Mouse (Mus musculus): Measurements from ENCODE around the gene Glt28d2.

Glt28d2 gene

DNA sequence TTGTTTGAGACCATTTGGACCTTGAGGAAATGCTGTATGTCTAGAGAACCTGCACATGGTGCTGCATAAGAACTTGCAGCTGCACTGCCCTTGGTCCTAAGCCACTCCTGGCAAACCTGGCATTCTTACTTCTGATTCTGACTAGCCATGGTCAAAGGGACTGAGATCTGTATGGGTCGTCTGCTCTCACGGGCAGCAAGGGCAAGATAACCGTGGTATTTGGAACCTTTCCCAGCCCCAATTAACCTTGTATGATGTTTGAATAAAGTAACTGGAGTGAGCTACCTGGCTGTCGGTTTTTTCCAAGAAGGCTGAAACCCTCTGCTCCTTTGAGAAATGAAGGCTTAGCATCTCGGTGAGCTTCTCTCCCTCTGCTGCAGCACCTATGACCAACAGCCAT lies 8.4 kb downstream of the Glt28d2 start:
- no peak for DNase-seq (ENCODE audit: inconsistent ontology term)

DNA sequence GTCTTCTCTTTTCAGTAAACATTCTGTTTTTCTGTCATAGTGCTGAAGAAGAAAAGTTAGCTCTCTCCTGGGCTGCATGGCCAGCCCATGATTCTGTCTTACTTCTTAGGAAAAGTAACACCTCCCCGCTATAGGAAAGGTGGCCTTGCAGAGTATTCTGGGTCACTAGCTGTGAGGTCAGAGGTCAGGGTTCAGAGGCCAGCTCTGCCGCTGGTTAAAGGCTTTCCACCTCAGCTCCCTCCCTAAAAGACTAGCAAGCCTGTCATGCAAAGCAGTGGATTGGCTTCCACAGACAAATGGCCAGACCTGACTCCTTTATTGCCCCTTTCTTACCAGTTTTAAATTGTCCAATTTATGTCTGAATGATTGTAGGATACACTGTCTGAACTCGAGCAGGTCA lies 23.3 kb downstream of the Glt28d2 start:
- DNase-seq (ENCODE audit: inconsistent ontology term) = no peak

DNA sequence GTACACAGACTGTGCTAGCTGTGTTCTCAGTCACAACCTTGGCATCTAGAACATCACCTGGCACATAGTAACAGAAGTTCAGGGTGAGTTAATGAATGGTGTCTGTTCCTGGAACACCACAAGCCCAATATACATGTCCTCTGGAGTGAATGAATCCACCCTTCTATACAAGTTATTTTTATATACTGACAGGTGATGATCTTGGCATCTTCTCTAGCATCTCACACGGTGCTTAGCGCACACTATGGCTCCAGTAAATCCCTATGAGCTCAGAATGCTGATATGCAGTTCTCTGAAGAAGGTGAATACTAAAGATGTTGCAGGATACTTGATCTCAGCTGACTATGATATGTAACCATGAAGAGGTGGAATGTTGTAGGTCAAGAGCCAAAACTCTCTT lies 24.4 kb downstream of the Glt28d2 start:
- no peak for DNase-seq (ENCODE audit: inconsistent ontology term)

DNA sequence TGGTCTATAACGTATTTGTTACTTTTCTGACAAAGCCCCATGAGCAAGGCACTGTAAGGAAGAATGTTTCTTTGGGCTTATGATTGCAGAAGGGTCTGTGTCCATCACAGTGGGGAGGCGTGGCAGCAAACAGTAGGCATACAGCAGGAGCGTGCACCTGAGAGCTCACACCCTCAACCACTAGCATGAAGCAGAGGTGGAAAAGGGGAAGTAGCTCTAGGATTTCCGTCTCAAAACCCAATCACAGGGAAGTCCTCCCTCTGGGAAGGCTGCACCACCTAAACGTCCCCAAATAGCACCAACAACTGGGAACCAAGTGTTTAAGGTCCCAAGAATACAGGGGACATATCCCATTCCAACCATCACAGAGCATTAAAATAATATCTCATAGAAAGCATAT lies 26.3 kb downstream of the Glt28d2 start:
- DNase-seq (ENCODE audit: inconsistent ontology term) = no peak

DNA sequence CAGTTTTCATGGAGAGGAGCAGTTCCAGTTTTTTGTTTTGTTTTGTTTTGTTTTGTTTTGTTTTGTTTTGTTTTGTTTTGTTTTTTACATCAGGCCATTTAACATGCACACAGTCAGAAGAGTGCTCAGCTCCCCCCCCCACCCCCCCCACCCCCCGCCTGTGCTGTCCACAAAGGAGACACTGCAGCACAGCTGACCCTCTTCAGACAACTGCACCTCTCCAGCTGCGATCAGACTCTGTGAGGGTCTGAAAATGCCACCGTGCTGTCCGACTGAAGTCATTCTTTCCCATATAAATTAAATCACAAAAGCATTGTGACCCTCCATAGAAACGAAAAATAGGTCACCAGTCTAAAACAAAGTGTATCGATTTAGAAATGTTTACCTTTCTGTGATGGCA lies 28.0 kb downstream of the Glt28d2 start:
- no peak for DNase-seq (ENCODE audit: inconsistent ontology term)

DNA sequence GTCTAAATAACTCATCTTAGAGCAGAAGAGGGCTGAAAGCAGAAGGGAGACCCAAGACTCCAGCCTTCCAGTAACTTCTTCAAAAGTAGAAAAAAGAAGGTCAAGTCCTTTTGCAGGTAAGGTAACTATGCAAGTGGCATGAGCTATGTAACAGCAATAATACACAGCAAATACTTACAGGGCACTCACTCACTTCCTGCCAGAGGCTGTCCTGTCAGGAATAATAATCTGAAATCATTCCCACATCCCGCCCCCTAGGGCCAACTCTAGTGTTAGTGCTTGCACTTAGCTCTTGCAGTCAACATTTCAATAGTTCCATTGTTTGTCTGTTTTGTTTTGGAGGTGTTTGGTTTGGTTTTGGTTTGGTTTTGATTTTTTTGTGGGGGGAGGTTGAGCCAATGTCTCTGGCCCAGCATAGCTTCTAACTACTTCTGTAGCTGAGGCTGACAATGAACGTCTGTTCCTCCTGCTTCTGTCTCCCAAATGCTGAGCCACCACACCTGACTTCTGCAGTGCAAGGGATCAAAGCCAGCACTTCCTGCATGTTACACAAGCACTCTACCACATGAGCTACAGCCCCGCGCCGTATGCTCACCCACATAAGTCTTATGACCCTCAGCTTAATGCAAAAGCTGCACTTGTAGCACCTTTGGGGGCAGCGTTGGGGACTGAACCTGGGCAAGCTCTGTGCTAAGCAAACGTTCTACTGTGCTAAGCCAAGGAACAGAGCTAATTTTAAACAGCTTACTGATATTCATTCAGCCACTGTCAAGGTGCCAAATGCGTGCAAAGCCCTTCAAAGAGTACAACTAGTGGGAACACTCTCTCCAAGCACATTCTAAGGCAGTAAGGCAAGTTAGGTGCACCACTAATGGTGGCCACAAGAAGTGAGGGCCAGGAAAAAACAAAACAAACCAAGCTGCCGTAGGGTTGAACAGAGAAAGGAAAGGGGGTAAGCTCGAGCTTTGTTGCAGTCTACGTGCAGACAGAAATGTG lies 28.9 kb downstream of the Glt28d2 start:
- DNase-seq (ENCODE audit: inconsistent ontology term) = peak; percentile 10

DNA sequence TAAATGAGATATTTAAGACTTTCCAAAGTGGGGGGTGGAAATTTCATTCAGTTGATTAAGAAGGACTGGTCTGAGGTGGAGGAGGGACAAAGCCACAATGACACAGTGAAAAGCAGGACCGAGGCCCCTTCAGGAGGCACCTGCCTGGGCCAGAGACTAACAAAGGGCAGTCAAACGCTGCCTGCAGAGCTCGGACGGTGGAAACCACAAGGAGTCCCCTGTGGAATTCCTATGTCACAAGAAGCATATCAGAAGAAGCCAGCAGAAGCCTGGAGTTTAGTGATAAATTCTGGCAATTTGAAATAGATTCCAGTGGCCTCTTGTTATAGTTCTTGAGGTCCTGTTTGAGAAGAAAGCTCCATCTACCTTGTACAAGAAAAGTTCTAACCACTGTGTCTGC lies 30.2 kb downstream of the Glt28d2 start:
- peak; percentile 14 for DNase-seq (ENCODE audit: inconsistent ontology term)

DNA sequence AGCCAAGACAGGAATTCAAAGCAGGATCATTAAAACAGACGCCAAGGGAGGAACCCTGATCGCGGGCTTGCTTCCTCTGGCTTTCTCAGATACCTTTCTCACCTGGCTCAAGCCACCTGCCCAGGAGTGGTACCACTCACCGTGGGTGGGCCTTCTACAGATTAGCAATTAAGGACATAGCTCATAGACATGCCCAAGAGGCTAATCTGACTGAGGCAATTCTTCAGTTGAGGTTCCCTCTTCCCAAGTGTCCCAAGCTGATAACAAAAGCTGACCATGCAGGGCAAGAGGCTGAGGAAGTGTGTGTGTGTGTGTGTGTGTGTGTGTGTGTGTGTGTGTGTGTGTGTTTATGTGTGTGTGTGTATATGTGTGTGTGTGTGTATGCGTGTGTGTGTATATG lies 31.4 kb downstream of the Glt28d2 start:
- DNase-seq (ENCODE audit: inconsistent ontology term) = no peak

DNA sequence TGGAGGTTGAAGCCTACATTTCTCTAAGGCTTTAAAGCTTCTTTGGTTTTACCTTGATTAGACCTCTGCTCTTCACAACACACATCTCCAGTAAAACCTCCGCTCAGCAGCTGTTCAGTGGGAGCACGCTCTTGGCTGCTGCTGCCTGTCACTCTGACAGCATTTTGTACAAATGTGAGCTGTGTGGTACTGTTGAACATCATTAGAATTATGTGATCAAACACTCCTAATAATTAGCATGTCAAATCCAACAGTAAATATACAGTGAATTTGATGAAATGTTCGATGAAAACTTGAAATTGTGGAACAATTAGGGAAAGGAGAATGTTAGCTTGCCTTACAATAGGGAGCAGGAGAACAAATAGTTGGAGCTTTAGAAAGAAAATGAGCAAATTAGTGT lies 32.3 kb downstream of the Glt28d2 start:
- DNase-seq (ENCODE audit: inconsistent ontology term) = no peak

DNA sequence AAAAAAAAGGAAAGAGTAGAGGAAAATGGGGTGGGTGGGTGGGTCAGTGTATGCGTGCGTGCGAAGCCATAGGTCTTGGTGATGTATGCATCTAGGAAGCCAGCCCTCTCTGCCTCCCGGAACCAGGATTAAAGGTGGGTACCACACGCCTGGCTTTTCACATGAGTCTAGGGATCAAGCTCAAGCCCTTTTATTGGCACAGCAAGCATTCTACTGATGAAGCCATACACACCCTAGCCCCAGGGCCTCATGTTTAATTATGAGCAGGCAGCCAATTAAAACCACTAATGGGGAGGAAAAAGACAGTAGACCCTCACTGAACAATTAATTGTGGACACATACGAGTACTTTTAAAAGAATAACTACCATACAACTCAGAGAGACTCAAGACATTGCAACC lies 33.2 kb downstream of the Glt28d2 start:
- DNase-seq (ENCODE audit: inconsistent ontology term) = no peak

DNA sequence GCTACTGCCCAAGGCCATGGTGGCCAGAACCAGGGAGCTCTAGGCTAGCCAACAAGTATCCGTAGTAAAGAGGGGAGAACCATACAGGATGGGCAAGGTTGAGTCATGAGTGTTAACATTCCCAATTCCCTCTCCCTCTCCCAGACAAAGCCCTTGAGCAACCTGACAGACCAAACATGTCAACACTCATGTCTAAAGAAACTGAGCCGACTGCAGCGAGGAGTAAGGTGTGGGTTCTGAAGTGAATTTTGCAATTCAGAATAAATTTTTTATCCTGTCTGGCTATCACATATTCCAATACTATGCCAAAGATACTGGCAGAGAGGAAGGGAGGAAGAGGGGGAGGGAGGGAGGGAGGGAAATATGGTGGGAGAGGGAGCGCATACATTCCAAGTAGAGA lies 33.6 kb downstream of the Glt28d2 start:
- DNase-seq (ENCODE audit: inconsistent ontology term) = no peak

DNA sequence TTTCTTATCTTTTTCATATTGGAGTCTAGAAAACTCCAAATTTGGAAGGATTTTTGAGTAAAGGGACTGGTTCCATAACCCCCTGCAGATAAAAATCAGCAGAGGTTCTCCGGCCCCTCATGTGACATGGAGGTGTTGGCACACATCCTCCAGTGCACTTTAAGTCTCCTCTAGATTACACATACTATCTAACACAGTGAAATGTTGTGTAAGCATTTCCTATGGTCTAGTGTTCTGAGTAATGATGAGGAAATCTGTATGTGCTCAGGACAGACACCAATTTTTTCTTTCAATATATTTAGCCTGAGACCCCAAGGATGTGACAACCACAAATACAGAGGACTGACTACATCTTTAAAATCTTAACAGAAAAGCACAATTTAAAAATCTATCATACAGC lies 37.2 kb downstream of the Glt28d2 start:
- DNase-seq (ENCODE audit: inconsistent ontology term) = no peak

DNA sequence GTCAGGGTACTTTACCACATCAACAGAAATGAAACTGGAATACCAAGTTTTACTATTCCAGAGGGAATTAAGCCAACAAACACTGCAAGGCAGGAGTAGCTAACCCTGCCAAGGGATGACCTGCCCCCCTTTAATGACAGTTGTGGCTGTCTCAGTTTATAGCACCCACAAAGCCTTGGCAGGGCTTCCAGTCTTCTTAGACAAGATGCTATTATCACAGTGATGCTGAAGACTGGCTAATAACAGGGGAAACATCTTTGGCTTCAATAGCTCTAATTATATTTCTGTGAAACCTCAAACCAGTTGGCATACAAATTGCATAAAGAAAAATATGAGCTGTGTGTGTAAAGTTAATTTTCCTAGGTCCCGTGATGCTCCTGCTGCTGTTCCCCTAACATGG lies 41.0 kb downstream of the Glt28d2 start:
- peak; percentile 80 for DNase-seq (ENCODE audit: inconsistent ontology term)

DNA sequence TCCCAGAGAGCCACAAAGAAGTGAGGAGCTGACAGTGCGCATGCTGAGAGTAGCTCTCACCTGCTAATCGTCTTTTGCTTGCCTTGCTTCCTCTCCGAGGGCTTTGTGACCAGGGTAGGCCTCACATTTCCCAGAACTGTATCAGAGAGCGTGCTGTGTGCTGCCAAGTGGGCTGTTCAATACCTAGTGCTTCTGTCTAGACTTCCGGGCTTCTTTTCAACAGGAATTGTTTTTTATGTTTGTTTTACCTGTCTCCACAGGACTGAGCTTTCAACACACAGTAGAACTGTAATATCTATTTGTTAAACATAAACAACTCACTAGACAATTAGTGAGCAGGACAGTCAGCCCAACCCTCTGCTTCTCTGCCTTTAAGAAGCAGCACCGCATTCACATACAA lies 42.0 kb downstream of the Glt28d2 start:
- no peak for DNase-seq (ENCODE audit: inconsistent ontology term)

DNA sequence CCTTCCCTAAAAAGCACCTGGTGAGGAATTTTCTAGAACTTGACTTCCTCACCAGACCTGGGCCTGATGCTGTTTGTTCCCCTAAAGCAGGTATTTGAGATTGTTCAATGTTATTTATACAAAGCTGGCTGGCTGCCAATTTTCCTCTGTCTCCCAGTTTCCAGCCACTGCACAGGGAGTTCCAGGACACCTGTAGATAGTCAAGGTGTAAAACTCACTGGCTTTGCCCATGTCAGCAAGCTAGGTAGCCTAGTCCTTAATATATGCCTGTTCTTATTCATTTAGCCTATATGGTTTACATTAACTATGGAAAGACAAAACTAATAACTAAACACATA lies 44.5 kb downstream of the Glt28d2 start:
- no peak for DNase-seq (ENCODE audit: inconsistent ontology term)

DNA sequence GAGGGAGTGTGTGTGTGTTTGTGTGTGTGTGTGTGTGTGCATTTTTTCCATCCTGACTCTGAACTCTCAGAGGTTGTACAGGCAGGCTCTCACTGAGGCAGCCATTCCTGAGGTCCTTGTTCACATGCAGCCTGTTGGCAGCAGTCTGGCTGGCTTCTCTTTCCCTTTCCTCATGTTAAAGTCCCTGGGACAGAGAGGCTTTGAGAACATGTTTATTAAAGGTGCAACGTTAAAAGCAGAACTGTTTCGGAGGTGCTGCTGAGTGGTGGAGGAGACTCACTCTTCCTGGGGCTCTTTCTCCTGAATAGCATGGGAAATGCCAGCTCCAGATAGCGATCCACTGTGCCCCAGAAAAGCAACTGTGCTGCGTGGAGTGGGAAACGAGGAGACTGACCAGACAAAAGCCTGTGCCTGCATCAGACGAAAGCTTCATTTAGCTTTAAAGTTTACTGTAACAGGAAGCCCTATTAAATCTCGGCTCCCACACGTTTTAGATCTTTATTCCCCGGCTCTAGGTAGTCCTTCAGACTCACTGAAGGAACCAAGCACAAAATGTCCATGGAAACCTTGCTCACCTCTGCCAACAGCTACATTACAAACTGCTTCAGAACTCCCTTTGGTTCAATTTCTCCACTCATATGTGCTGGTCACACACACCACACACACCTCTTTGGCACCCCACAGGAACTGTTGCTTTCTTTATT lies 45.0 kb downstream of the Glt28d2 start:
- DNase-seq (ENCODE audit: inconsistent ontology term) = peak; percentile 54

DNA sequence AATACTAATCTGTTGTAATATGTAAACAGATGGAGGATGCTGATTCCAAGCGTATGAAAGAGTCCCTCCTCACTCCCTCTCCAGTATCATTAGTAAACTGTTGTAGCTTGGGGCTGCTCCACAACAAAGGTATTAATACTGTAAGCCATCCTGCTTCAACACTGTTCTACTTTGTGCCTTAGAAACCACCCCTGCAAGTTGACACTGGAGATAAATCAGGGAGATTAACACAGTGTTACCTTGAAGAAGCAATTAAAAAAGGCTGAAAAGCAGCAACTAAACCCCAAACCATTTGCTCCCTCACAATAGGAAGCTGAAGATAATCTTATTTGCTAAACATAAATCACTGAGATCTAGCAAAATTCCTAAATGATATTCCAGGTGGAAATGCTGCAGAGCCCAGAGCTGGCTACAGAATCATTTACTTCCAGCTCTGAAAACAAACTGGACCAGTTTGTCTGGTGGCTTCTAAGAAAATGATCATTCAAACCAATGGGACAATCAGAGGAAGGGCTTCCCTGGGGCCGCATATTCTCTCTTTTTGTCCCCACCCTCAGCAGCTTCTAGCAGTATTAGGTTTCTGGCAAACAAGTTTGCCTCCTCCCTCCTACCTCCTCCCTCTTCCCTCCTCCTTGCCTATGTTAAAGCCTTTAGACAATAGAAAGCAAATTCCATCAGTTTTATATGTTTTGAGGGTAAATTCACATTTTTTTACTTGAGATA lies 45.7 kb downstream of the Glt28d2 start:
- no peak for DNase-seq (ENCODE audit: inconsistent ontology term)

DNA sequence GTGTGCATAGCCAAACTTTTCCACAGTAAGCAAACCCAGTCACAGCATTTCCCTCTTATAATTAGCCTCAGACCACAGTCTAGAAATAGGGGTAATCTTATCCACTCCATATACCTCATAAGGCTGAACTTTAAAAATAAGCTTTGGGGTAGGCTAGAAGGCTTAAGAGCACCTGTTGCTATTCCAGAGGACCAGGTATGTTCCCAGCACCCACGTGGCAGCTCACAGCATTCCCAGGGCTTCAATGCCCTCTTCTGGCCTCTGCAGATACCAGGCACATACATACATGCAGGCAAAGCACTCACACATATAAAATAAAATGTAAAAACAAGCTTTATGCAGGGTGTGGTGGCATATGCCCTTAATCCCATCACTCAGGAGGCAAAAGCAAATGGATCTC lies 53.7 kb downstream of the Glt28d2 start:
- no peak for DNase-seq (ENCODE audit: inconsistent ontology term)

DNA sequence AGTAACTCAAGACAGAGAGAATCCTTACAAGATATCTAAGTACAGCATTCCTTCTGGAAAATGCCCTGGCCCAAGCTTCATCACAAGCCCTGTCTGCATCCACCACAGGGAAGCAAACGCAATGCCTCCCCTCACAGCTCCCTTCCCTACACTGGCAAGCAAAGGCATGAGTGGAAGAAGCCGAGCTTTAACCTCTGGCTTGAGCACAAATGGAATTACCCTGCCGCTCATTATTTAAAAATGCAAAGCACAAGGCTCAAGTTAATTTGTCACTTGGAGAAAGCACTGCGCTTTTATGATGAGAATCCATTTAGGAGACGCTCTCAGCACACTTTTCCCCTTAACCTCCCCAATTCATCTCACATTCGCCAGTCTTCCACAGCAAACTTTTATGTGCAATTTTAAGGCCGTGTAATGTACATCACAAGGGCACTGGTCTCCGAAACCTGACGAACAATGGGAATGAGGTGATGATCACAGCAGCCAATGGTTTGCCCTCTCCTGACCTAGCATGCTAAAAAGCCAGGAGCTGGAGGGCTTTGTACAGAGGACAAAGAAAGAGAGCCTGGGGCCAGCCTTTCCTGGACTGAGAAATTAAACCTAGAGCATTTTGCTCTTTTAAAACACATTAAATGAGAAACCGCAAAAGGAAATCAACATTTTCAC lies 54.7 kb downstream of the Glt28d2 start:
- peak; percentile 55 for DNase-seq (ENCODE audit: inconsistent ontology term)

DNA sequence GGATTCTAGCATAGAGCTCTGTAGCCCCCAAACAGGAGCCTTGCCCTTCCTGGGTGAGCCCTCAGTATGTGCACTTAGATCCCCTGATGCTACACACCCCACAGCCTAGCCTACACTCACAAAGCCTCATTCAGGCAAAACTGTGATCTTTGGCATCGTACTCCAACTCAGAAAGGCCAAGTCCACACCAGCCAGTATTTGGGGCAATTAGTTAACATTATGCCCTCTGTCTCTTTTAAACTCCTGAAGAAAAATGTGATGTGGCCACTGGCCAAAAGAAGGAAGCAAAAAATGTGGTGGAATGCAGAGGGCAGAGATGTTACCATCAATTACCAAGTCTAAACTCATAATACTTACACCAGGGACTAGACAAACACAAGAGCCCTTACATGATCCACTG lies 55.5 kb downstream of the Glt28d2 start:
- DNase-seq (ENCODE audit: inconsistent ontology term) = peak; percentile 91

DNA sequence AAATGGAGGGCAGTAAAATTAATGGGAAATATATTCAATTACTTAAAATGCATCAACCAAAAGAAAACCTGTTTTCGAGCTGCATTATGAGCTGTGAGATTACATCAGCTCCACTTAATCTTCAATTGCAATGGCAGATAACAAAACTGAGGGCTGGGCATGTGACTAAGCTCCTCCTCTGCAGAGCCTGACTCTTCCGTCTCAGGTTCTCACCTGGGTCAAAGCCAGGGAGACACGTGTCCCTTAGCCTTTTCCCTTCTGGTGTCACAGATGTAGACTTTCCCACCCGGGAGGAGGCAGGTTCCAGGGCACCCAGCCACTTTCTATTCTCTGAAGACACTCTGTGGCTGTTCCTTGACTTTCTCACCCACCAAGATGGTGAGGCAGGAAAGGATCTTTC lies 58.3 kb downstream of the Glt28d2 start:
- DNase-seq (ENCODE audit: inconsistent ontology term) = no peak

DNA sequence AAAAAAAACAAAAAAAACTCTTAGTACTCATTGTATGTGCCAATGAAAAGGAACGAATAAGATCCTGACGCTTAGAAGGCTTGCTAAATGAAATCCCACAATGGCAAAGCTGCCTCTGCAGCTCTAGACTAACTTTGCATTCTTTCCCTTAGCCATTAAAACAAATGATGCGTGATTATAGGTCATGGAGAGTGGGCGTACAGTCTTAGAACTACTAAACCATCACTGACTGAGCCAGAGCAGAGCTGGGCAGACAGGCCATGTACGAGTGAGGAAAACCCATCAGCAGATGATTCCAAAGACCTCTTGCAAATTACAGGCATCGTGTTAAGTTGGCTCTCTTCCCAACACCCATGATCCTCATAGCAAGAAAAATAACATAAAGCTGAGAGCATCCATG lies 59.5 kb downstream of the Glt28d2 start:
- DNase-seq (ENCODE audit: inconsistent ontology term) = peak; percentile 41
